Mouse (Mus musculus): ENCODE results near the gene Tmem182. TPM values are rescaled to one million over a fixed set of nuclear protein-coding genes. Genes with fewer than 3 reads are reported as not detected.

The Tmem182 gene
- total RNA-seq, 2 experiments from 2014 or later: 190 to 204 TPM

GRCm38 (mm10) chr1:40867106-40867505 lies 61.7 kb downstream of the Tmem182 start:
- DNase-seq: no peak

- DNase-seq: peak; percentile 34
Observed at GRCm38 (mm10) chr1:40867651-40868050, 62.2 kb downstream of the Tmem182 start.

GRCm38 (mm10) chr1:40873760-40874455 lies 68.5 kb downstream of the Tmem182 start:
- DNase-seq: no peak

- peak; percentile 31 for DNase-seq
Observed at GRCm38 (mm10) chr1:40874456-40875375, 69.3 kb downstream of the Tmem182 start.

- DNase-seq: no peak
Observed at GRCm38 (mm10) chr1:40879051-40879450, 73.7 kb downstream of the Tmem182 start.

GRCm38 (mm10) chr1:40879526-40879925 lies 74.1 kb downstream of the Tmem182 start:
- DNase-seq: no peak

GRCm38 (mm10) chr1:40880527-40880926 lies 75.1 kb downstream of the Tmem182 start:
- no peak for DNase-seq

- DNase-seq: no peak
Observed at GRCm38 (mm10) chr1:40883856-40884255, 78.5 kb downstream of the Tmem182 start.

- no peak for DNase-seq
Observed at GRCm38 (mm10) chr1:40884943-40885342, 79.5 kb downstream of the Tmem182 start.

- no peak for DNase-seq
Observed at GRCm38 (mm10) chr1:40887673-40888072, 82.3 kb downstream of the Tmem182 start.

GRCm38 (mm10) chr1:40888396-40889040 lies 83.1 kb downstream of the Tmem182 start:
- DNase-seq: no peak

GRCm38 (mm10) chr1:40889617-40890016 lies 84.2 kb downstream of the Tmem182 start:
- no peak for DNase-seq

GRCm38 (mm10) chr1:40890246-40890645 lies 84.8 kb downstream of the Tmem182 start:
- peak; percentile 30 for DNase-seq

- no peak for DNase-seq
Observed at GRCm38 (mm10) chr1:40903712-40904111, 98.3 kb downstream of the Tmem182 start.

Other genes with a start within 250 kb of the Tmem182 start
- gene Slc9a4, start 225.5 kb upstream of the Tmem182 start, total RNA-seq (2021): under 1 TPM; 0.19 to 0.77 TPM
- gene Slc9a2, start 125.0 kb upstream of the Tmem182 start, total RNA-seq (2021): 10 to 100 TPM; 17.9 to 25.7 TPM
- gene Mfsd9, start 14.9 kb upstream of the Tmem182 start, total RNA-seq (2021): under 1 TPM; 0.29 to 0.41 TPM

Measured in gastrocnemius, postnatal 25 days (tissue).